Mouse (Mus musculus) myocyte (in vitro differentiated cells): ENCODE measurements around the gene Lysmd2. TPM values are rescaled to one million over a fixed set of nuclear protein-coding genes. Genes with fewer than 3 reads are reported as not detected.
"Not testable (repeated sequence)": the region's sequence is repeated elsewhere in the genome, so short reads cannot be mapped to it uniquely, and the experiment has no call there.

Experiments used
- H3K27me3 ChIP-seq: one replicate; pipeline ENCODE4 v1.6.1; 2011; ENCODE audit not compliant: control insufficient read depth, insufficient read depth, insufficient read length
- H3K36me3 ChIP-seq: one replicate; pipeline ENCODE4 v1.6.1; 2011; ENCODE audit not compliant: control insufficient read depth, insufficient read depth
- H3K4me2 ChIP-seq: one replicate; pipeline ENCODE4 v1.6.1; 2011; ENCODE audit warnings: low read depth, control low read depth
- H3K4me3 ChIP-seq: one replicate; pipeline ENCODE4 v1.5.1; 2011; ENCODE audit warnings: mild to moderate bottlenecking, control low read depth, moderate library complexity
- H3K79me2 ChIP-seq: one replicate; pipeline ENCODE4 v1.6.1; 2011; ENCODE audit not compliant: control insufficient read depth, insufficient read depth
- H3ac ChIP-seq: one replicate; pipeline ENCODE4 v1.6.1; 2011; ENCODE audit not compliant: control insufficient read depth, insufficient read length
- CEBPB ChIP-seq: IDR thresholded peaks from 2 replicates; pipeline ENCODE4 v1.6.1; 2011; ENCODE audit warnings: mild to moderate bottlenecking, moderate library complexity; ENCODE audit not compliant: poor library complexity, insufficient read depth, severe bottlenecking
- E2F4 ChIP-seq: IDR thresholded peaks from one replicate; pipeline ENCODE4 v1.6.1; 2011; ENCODE audit warnings: mild to moderate bottlenecking, control low read depth, moderate library complexity; ENCODE audit not compliant: insufficient read depth
- MAX ChIP-seq: IDR thresholded peaks from one replicate; pipeline ENCODE4 v1.6.1; 2011; ENCODE audit warnings: low read depth, mild to moderate bottlenecking, control low read depth
- MYOD1 ChIP-seq, 3 experiments: IDR thresholded peaks; one replicate each; pipeline ENCODE4 v1.6.1; 2011; ENCODE audit warnings: control low read depth in 2 of 3, low read depth in 2 of 3, mild to moderate bottlenecking in 2 of 3, moderate library complexity in 1 of 3; ENCODE audit not compliant: insufficient read length in 2 of 3, control insufficient read depth in 1 of 3
- MYOG ChIP-seq, 3 experiments: IDR thresholded peaks; one replicate each; pipeline ENCODE4 v1.6.1; 2011; ENCODE audit warnings: control low read depth in 2 of 3, low read depth in 2 of 3, mild to moderate bottlenecking in 2 of 3; ENCODE audit not compliant: insufficient read length in 2 of 3, control insufficient read depth in 1 of 3, insufficient read depth in 1 of 3
- POLR2A ChIP-seq: IDR thresholded peaks from one replicate; pipeline ENCODE4 v1.6.1; 2011; ENCODE audit warnings: low read depth, mild to moderate bottlenecking, control low read depth, moderate library complexity; ENCODE audit not compliant: insufficient read length
- POLR2AphosphoS2 ChIP-seq: IDR thresholded peaks from one replicate; pipeline ENCODE4 v1.6.1; 2011; ENCODE audit warnings: low read depth, control low read depth; ENCODE audit not compliant: insufficient read length
- REST ChIP-seq: IDR thresholded peaks from one replicate; pipeline ENCODE4 v1.6.1; 2011; ENCODE audit warnings: mild to moderate bottlenecking, control low read depth, moderate library complexity; ENCODE audit not compliant: insufficient read depth, insufficient read length
- SRF ChIP-seq: IDR thresholded peaks from one replicate; pipeline ENCODE4 v1.6.1; 2011; ENCODE audit warnings: low read depth; ENCODE audit not compliant: control insufficient read depth, insufficient read length
- TCF12 ChIP-seq: IDR thresholded peaks from one replicate; pipeline ENCODE4 v1.6.1; 2011; ENCODE audit warnings: mild to moderate bottlenecking, control low read depth; ENCODE audit not compliant: poor library complexity, insufficient read depth, severe bottlenecking
- TCF3 ChIP-seq: IDR thresholded peaks from one replicate; pipeline ENCODE4 v1.6.1; 2011; ENCODE audit warnings: low read depth, control low read depth; ENCODE audit not compliant: insufficient read length
- USF1 ChIP-seq: IDR thresholded peaks from one replicate; pipeline ENCODE4 v1.6.1; 2011; ENCODE audit warnings: low read depth, mild to moderate bottlenecking, control low read depth, moderate library complexity
- polyA plus RNA-seq: library from polyadenylated mRNA; unstranded; fragments of >200 nt; fragmentation: generic; extraction: Trizol; gene quantifications from one replicate; pipeline ENCODE4 v1.2.1, GENCODE M21; 2012; ENCODE audit warnings: missing spikeins

The Lysmd2 gene
- polyA plus RNA-seq, 1 experiment, result 4.9 TPM

- no peaks in the 10 kb centered on the region for H3K27me3 ChIP-seq
- H3ac ChIP-seq, result no peak overlapping the region
- no peak overlapping the region for H3K4me2 ChIP-seq
- no peak for TF ChIP-seq MYOG (IDR thresholded peaks at IDR 0.05; ENCODE audit: control insufficient read depth in 1 of 3, insufficient read depth in 1 of 3, insufficient read length in 2 of 3, low read depth in 2 of 3)
- no peak for TF ChIP-seq TCF3
- no peak for TF ChIP-seq REST
- TF ChIP-seq E2F4, result no peak
- TF ChIP-seq USF1, result no peak
- no peak for TF ChIP-seq MAX
- TF ChIP-seq POLR2A, result no peak
- TF ChIP-seq MYOD1 (IDR thresholded peaks at IDR 0.05; ENCODE audit: control insufficient read depth in 1 of 3, insufficient read length in 2 of 3, low read depth in 2 of 3), result no peak
- TF ChIP-seq TCF12, result no peak
- TF ChIP-seq CEBPB, result no peak
- TF ChIP-seq POLR2AphosphoS2, result no peak
- no peak for TF ChIP-seq SRF
- no peaks in the 10 kb centered on the region for H3K79me2 ChIP-seq
- H3K4me3 ChIP-seq, result no peak overlapping the region
- H3K36me3 ChIP-seq, result no peaks in the 10 kb centered on the region
These were observed 19.9 kb downstream of the Lysmd2 start for GRCm38 (mm10) chr9:75645405-75645804.

- Histone ChIP-seq H3K4me2 (no peak overlapping the region), H3K27me3 (no peaks in the 10 kb centered on the region), H3K36me3 (no peaks in the 10 kb centered on the region), H3ac (no peak overlapping the region), H3K4me3 (no peak overlapping the region), H3K79me2 (no peaks in the 10 kb centered on the region)
- TF ChIP-seq MAX, result no peak
These were observed 28.7 kb downstream of the Lysmd2 start for GRCm38 (mm10) chr9:75653981-75654911.

GRCm38 (mm10) chr9:75656456-75656855 lies 30.9 kb downstream of the Lysmd2 start:
- not testable (repeated sequence) for H3K4me2 ChIP-seq, H3ac ChIP-seq, H3K27me3 ChIP-seq, H3K4me3 ChIP-seq, H3K79me2 ChIP-seq, H3K36me3 ChIP-seq

- Histone ChIP-seq H3K4me3 (no peak overlapping the region), H3ac (no peak overlapping the region), H3K36me3 (no peaks in the 10 kb centered on the region), H3K4me2 (no peak overlapping the region), H3K27me3 (no peaks in the 10 kb centered on the region), H3K79me2 (no peaks in the 10 kb centered on the region)
- TF ChIP-seq MYOD1 (IDR thresholded peaks at IDR 0.05; ENCODE audit: control insufficient read depth in 1 of 3, insufficient read length in 2 of 3, low read depth in 2 of 3) (no peak), USF1 (no peak), SRF (no peak), E2F4 (no peak), REST (no peak), MAX (no peak), TCF3 (no peak), POLR2A (no peak), MYOG (IDR thresholded peaks at IDR 0.05; ENCODE audit: control insufficient read depth in 1 of 3, insufficient read depth in 1 of 3, insufficient read length in 2 of 3, low read depth in 2 of 3) (no peak), TCF12 (no peak), CEBPB (no peak), POLR2AphosphoS2 (no peak)
These were observed 35.4 kb downstream of the Lysmd2 start for GRCm38 (mm10) chr9:75660917-75661316.

- Histone ChIP-seq H3K4me2 (no peak overlapping the region), H3ac (no peak overlapping the region), H3K4me3 (no peak overlapping the region), H3K27me3 (no peaks in the 10 kb centered on the region), H3K36me3 (no peaks in the 10 kb centered on the region), H3K79me2 (no peaks in the 10 kb centered on the region)
- TF ChIP-seq CEBPB (no peak), USF1 (no peak), POLR2A (no peak), MYOD1 (IDR thresholded peaks at IDR 0.05; ENCODE audit: control insufficient read depth in 1 of 3, insufficient read length in 2 of 3, low read depth in 2 of 3) (no peak), MAX (no peak), SRF (no peak), POLR2AphosphoS2 (no peak), TCF3 (no peak), TCF12 (no peak), MYOG (IDR thresholded peaks at IDR 0.05; ENCODE audit: control insufficient read depth in 1 of 3, insufficient read depth in 1 of 3, insufficient read length in 2 of 3, low read depth in 2 of 3) (no peak), E2F4 (no peak), REST (no peak)
These were observed 39.8 kb downstream of the Lysmd2 start for GRCm38 (mm10) chr9:75665364-75665763.
